Mouse (Mus musculus): ENCODE results near the gene Nhs.
A peak's percentile ranks its signal among the peaks of the same experiment; 100 is the strongest.
"Not testable (repeated sequence)": the region's sequence is repeated elsewhere in the genome, so short reads cannot be mapped to it uniquely, and the experiment has no call there.

Gene Nhs

GRCm38 (mm10) chrX:161943098-161943680 lies 216.3 kb downstream of the Nhs start:
- no peak for DNase-seq (ENCODE audit: low spot score in 2 of 2)

GRCm38 (mm10) chrX:161940696-161941095 lies 218.8 kb downstream of the Nhs start:
- no peak for DNase-seq (ENCODE audit: low spot score in 2 of 2)

- DNase-seq (ENCODE audit: low spot score in 2 of 2), result no peak
Observed at GRCm38 (mm10) chrX:161926683-161927053, 232.9 kb downstream of the Nhs start.

GRCm38 (mm10) chrX:161925973-161926682 lies 233.4 kb downstream of the Nhs start:
- DNase-seq (ENCODE audit: low spot score in 2 of 2), result no peak

- no peak for DNase-seq (ENCODE audit: low spot score in 2 of 2)
Observed at GRCm38 (mm10) chrX:161922655-161923054, 236.9 kb downstream of the Nhs start.

- no peak for DNase-seq (ENCODE audit: low spot score in 2 of 2)
Observed at GRCm38 (mm10) chrX:161921581-161921980, 237.9 kb downstream of the Nhs start.

GRCm38 (mm10) chrX:161909963-161910362 lies 249.6 kb downstream of the Nhs start:
- DNase-seq (ENCODE audit: low spot score in 2 of 2), result no peak

- peak in 1 of 2 experiments; percentile 19 for DNase-seq (ENCODE audit: low spot score in 2 of 2)
Observed at GRCm38 (mm10) chrX:161908652-161909403, 250.7 kb downstream of the Nhs start.

- no peak for DNase-seq (ENCODE audit: low spot score in 2 of 2)
Observed at GRCm38 (mm10) chrX:161907595-161908592, 251.6 kb downstream of the Nhs start.

GRCm38 (mm10) chrX:161894442-161894841 lies 265.1 kb downstream of the Nhs start:
- DNase-seq (ENCODE audit: low spot score in 2 of 2), result no peak

- DNase-seq (ENCODE audit: low spot score in 2 of 2), result no peak
Observed at GRCm38 (mm10) chrX:161883661-161884060, 275.9 kb downstream of the Nhs start.

- no peak for DNase-seq (ENCODE audit: low spot score in 2 of 2)
Observed at GRCm38 (mm10) chrX:161877123-161877522, 282.4 kb downstream of the Nhs start.

- peak in 1 of 2 experiments; percentile 5 for DNase-seq (ENCODE audit: low spot score in 2 of 2)
Observed at GRCm38 (mm10) chrX:161873511-161873910, 286.0 kb downstream of the Nhs start.

GRCm38 (mm10) chrX:161871306-161871705 lies 288.2 kb downstream of the Nhs start:
- DNase-seq (ENCODE audit: low spot score in 2 of 2), result no peak

- no peak for DNase-seq (ENCODE audit: low spot score in 2 of 2)
Observed at GRCm38 (mm10) chrX:161855630-161856029, 303.9 kb downstream of the Nhs start.

GRCm38 (mm10) chrX:161853626-161854312 lies 305.8 kb downstream of the Nhs start:
- no peak for DNase-seq (ENCODE audit: low spot score in 2 of 2)

- not testable (repeated sequence) for DNase-seq (ENCODE audit: low spot score in 2 of 2)
Observed at GRCm38 (mm10) chrX:161826186-161826585, 333.3 kb downstream of the Nhs start.

- DNase-seq (ENCODE audit: low spot score in 2 of 2), result no peak
Observed at GRCm38 (mm10) chrX:161790182-161790581, 369.3 kb downstream of the Nhs start.

All from frontal cortex, postnatal 14 days (tissue).